Mouse (Mus musculus): ENCODE results near the gene Usp3.

The Usp3 gene

GRCm38 (mm10) chr9:66510944-66511343 is 82.0 kb downstream of the Usp3 start:
- no peak for DNase-seq (ENCODE audit: low spot score in 2 of 2)

- DNase-seq (ENCODE audit: low spot score in 2 of 2), result no peak
Observed at GRCm38 (mm10) chr9:66510351-66510841, 82.5 kb downstream of the Usp3 start.

- DNase-seq (ENCODE audit: low spot score in 2 of 2), result no peak
Observed at GRCm38 (mm10) chr9:66508890-66509399, 84.0 kb downstream of the Usp3 start.

- DNase-seq (ENCODE audit: low spot score in 2 of 2), result no peak
Observed at GRCm38 (mm10) chr9:66507684-66508083, 85.3 kb downstream of the Usp3 start.

GRCm38 (mm10) chr9:66506424-66506823 is 86.5 kb downstream of the Usp3 start:
- no peak for DNase-seq (ENCODE audit: low spot score in 2 of 2)

GRCm38 (mm10) chr9:66506011-66506410 is 86.9 kb downstream of the Usp3 start:
- no peak for DNase-seq (ENCODE audit: low spot score in 2 of 2)

GRCm38 (mm10) chr9:66505141-66505917 is 87.6 kb downstream of the Usp3 start:
- no peak for DNase-seq (ENCODE audit: low spot score in 2 of 2)

GRCm38 (mm10) chr9:66504518-66504917 is 88.4 kb downstream of the Usp3 start:
- no peak for DNase-seq (ENCODE audit: low spot score in 2 of 2)

GRCm38 (mm10) chr9:66503879-66504411 is 89.0 kb downstream of the Usp3 start:
- DNase-seq (ENCODE audit: low spot score in 2 of 2), result no peak

GRCm38 (mm10) chr9:66501248-66501647 is 91.7 kb downstream of the Usp3 start:
- no peak for DNase-seq (ENCODE audit: low spot score in 2 of 2)

- DNase-seq (ENCODE audit: low spot score in 2 of 2), result no peak
Observed at GRCm38 (mm10) chr9:66493992-66494391, 99.0 kb downstream of the Usp3 start.

- no peak for DNase-seq (ENCODE audit: low spot score in 2 of 2)
Observed at GRCm38 (mm10) chr9:66492361-66492760, 100.6 kb downstream of the Usp3 start.

- no peak for DNase-seq (ENCODE audit: low spot score in 2 of 2)
Observed at GRCm38 (mm10) chr9:66488786-66489185, 104.2 kb downstream of the Usp3 start.

- DNase-seq (ENCODE audit: low spot score in 2 of 2), result no peak
Observed at GRCm38 (mm10) chr9:66483429-66483828, 109.5 kb downstream of the Usp3 start.

GRCm38 (mm10) chr9:66477785-66478184 is 115.2 kb downstream of the Usp3 start:
- DNase-seq (ENCODE audit: low spot score in 2 of 2), result no peak

GRCm38 (mm10) chr9:66465087-66465486 is 127.9 kb downstream of the Usp3 start:
- DNase-seq (ENCODE audit: low spot score in 2 of 2), result no peak

Measured in urinary bladder, adult 18-20 months (tissue).